Mouse (Mus musculus) brain, adult 10 weeks (tissue): Measurements from ENCODE around the gene Ces2f. TPM values are rescaled to one million over a fixed set of nuclear protein-coding genes. Genes with fewer than 3 reads are reported as not detected.

Source experiments
- polyA plus RNA-seq: library from polyadenylated mRNA; stranded (reverse); fragments of 350-450 nt; fragmentation: Illumina TruSeq; extraction: RNeasy Lipid Tissue Mini Kit (QIAGEN cat#74804); gene quantifications from one replicate; pipeline ENCODE4 v1.2.3, GENCODE M21; 2015; ENCODE audit warnings: low read depth, low replicate concordance

Gene Ces2f
- polyA plus RNA-seq = not detected

GRCm38 (mm10) chr8:104947056-104947455, at the start of gene Ces2f:
Gene Ces2f, plus strand, starts transcription at chr8:104947356.

GRCm38 (mm10) chr8:104925972-104926596, 21.1 kb upstream of the Ces2f start, which contains the start of gene Ces2e:
Gene Ces2e, plus strand, starts transcription at chr8:104926260.

DNA sequence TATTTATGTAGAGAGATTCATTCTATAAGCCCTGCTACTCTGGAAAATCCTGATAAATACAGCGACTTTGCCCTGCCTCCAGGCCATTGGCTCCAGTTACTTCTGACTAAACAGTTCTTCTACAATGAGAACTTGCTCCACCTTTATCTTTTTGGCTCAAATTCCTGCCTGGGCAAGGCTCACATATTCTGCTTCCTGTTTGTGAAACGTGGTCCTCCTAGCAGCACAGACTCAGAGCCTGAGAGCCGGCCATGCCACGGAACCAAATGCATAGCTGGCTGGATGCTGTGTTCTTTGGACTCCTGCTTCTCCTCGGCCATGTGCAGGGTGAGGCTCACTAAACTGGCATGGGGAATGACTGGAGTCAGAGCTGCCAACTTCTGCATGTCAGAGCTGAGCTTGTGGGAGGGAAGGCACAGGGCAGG, 14.4 kb downstream of the Ces2f start, which contains the start of gene Ces2g:
Ces2g (plus strand) TSS at position 182 of the 425 bp plus-strand sequence.

GRCm38 (mm10) chr8:105000586-105000985, 53.4 kb downstream of the Ces2f start, which contains the start of gene Ces2h:
Gene Ces2h, plus strand, starts transcription at chr8:105000853.

Other genes with a start within 250 kb of the Ces2f start
- gene Ces2a, start 213.4 kb upstream of the Ces2f start, polyA plus RNA-seq = not detected
- gene Ces2b, start 115.8 kb upstream of the Ces2f start, polyA plus RNA-seq = not detected
- not detected for gene Ces2c, start 100.3 kb upstream of the Ces2f start, polyA plus RNA-seq
- gene Ces2e, start 21.1 kb upstream of the Ces2f start, polyA plus RNA-seq = not detected
- not detected for gene Ces2g, start 14.4 kb downstream of the Ces2f start, polyA plus RNA-seq
- not detected for gene Ces2h, start 53.5 kb downstream of the Ces2f start, polyA plus RNA-seq
- 0.52 TPM for gene Ces3a, start 101.2 kb downstream of the Ces2f start, polyA plus RNA-seq
- not detected for gene Ces3b, start 136.4 kb downstream of the Ces2f start, polyA plus RNA-seq
- not detected for gene Ces4a, start 184.4 kb downstream of the Ces2f start, polyA plus RNA-seq
- 23.1 TPM for gene Cbfb, start 223.3 kb downstream of the Ces2f start, polyA plus RNA-seq